Mouse (Mus musculus) embryonic facial prominence, embryonic 15.5 days (tissue): Measurements from ENCODE around the gene Alkbh1. TPM values are rescaled to one million over a fixed set of nuclear protein-coding genes. Genes with fewer than 3 reads are reported as not detected.

Experiments
- ATAC-seq: fragments of 200-750 bp; cut with Nextera tagmentation; 2 replicates; pipeline ENCODE4 v1.8.0; 2017; ENCODE audit warnings: low read depth, moderate TSS enrichment; ENCODE audit not compliant: insufficient number of reproducible peaks, low FRiP score, low TSS enrichment
- H3K27ac ChIP-seq: fragments of 300-500 bp; sonication (generic); replicated peaks from 2 replicates; pipeline ENCODE4 v1.5.1; 2015; ENCODE audit warnings: mild to moderate bottlenecking, inconsistent platforms
- H3K27me3 ChIP-seq: fragments of 300-500 bp; sonication (generic); 2 replicates; pipeline ENCODE4 v1.6.1; 2015; ENCODE audit warnings: inconsistent platforms
- H3K36me3 ChIP-seq: fragments of 300-500 bp; sonication (generic); 2 replicates; pipeline ENCODE4 v1.6.1; 2015; ENCODE audit warnings: mild to moderate bottlenecking, inconsistent platforms
- H3K4me1 ChIP-seq: fragments of 300-500 bp; sonication (generic); 2 replicates; pipeline ENCODE4 v1.6.1; 2015; ENCODE audit warnings: inconsistent platforms
- H3K4me2 ChIP-seq: fragments of 300-500 bp; sonication (generic); replicated peaks from 2 replicates; pipeline ENCODE4 v1.6.1; 2015; ENCODE audit warnings: mild to moderate bottlenecking, inconsistent platforms
- H3K4me3 ChIP-seq: fragments of 300-500 bp; sonication (generic); replicated peaks from 2 replicates; pipeline ENCODE4 v1.5.1; 2015; ENCODE audit warnings: mild to moderate bottlenecking, inconsistent platforms
- H3K9ac ChIP-seq: fragments of 300-500 bp; sonication (generic); 2 replicates; pipeline ENCODE4 v1.6.1; 2015; ENCODE audit warnings: inconsistent platforms
- H3K9me3 ChIP-seq: fragments of 300-500 bp; sonication (generic); replicated peaks from 2 replicates; pipeline ENCODE4 v1.6.1; 2016; ENCODE audit warnings: inconsistent platforms
- WGBS: fragments of 180-500 bp; shearing (Covaris S2); methylation state at CpG from one replicate; pipeline ENCODE4 v1.1.7; 2015; 5-methylcytosine and 5-hydroxymethylcytosine counted together
- polyA plus RNA-seq: library from polyadenylated mRNA; unstranded; fragments of >200 nt; fragmentation: Nextera tagmentation; extraction: Ambion mirVana; gene quantifications from 2 replicates; pipeline ENCODE4 v1.2.1, GENCODE M21; 2015

Gene Alkbh1
- polyA plus RNA-seq, 1 experiment from 2014 or later: 61.0 TPM

- Histone ChIP-seq H3K4me3 (no peak overlapping the region), H3K27me3 (no peaks in the 10 kb centered on the region), H3K4me2 (no peak overlapping the region), H3K9ac (no peak overlapping the region), H3K9me3 (no peaks in the 10 kb centered on the region), H3K36me3 (no peaks in the 10 kb centered on the region), H3K4me1 (no peaks in the 10 kb centered on the region), H3K27ac (no peak overlapping the region)
- ATAC-seq: no peak
- 34% methylated on average over 7 of the region's 7 CpGs for WGBS
These were observed 27.1 kb downstream of the Alkbh1 start for GRCm38 (mm10) chr12:87416690-87417089.

- no peaks in the 10 kb centered on the region for H3K9me3 ChIP-seq
- no peak overlapping the region for H3K9ac ChIP-seq
- no peaks in the 10 kb centered on the region for H3K36me3 ChIP-seq
- no peak overlapping the region for H3K4me3 ChIP-seq
- no peak for ATAC-seq
- no peak overlapping the region for H3K4me2 ChIP-seq
- H3K27me3 ChIP-seq: no peaks in the 10 kb centered on the region
- H3K27ac ChIP-seq: no peak overlapping the region
- 66% methylated on average over 4 of the region's 4 CpGs for WGBS
- no peaks in the 10 kb centered on the region for H3K4me1 ChIP-seq
These were observed 28.5 kb downstream of the Alkbh1 start for GRCm38 (mm10) chr12:87415358-87415757.

GRCm38 (mm10) chr12:87413179-87413790, 30.5 kb downstream of the Alkbh1 start:
- H3K4me1 ChIP-seq: no peaks in the 10 kb centered on the region
- ATAC-seq: no peak
- H3K36me3 ChIP-seq: no peaks in the 10 kb centered on the region
- 27% methylated on average over 4 of the region's 4 CpGs for WGBS
- no peak overlapping the region for H3K27ac ChIP-seq
- no peaks in the 10 kb centered on the region for H3K9me3 ChIP-seq
- H3K4me3 ChIP-seq: no peak overlapping the region
- no peak overlapping the region for H3K4me2 ChIP-seq
- no peaks in the 10 kb centered on the region for H3K27me3 ChIP-seq
- no peak overlapping the region for H3K9ac ChIP-seq

GRCm38 (mm10) chr12:87410999-87411398, 32.8 kb downstream of the Alkbh1 start:
- H3K27me3 ChIP-seq: no peaks in the 10 kb centered on the region
- H3K9me3 ChIP-seq: no peaks in the 10 kb centered on the region
- H3K9ac ChIP-seq: no peak overlapping the region
- H3K4me1 ChIP-seq: peaks cover 7% of the 10 kb centered on the region; the same call in 1 of the 2 replicates
- no peak overlapping the region for H3K27ac ChIP-seq
- 32% methylated on average over 7 of the region's 7 CpGs for WGBS
- ATAC-seq: no peak
- H3K4me2 ChIP-seq: no peak overlapping the region
- H3K36me3 ChIP-seq: no peaks in the 10 kb centered on the region
- H3K4me3 ChIP-seq: no peak overlapping the region

- Histone ChIP-seq H3K27ac (no peak overlapping the region), H3K36me3 (no peaks in the 10 kb centered on the region), H3K9me3 (no peaks in the 10 kb centered on the region), H3K4me1 (peaks cover 7% of the 10 kb centered on the region; the same call in 1 of the 2 replicates), H3K27me3 (no peaks in the 10 kb centered on the region), H3K9ac (no peak overlapping the region), H3K4me2 (no peak overlapping the region), H3K4me3 (no peak overlapping the region)
- ATAC-seq: no peak
- 79% methylated on average over 4 of the region's 4 CpGs for WGBS
These were observed 34.7 kb downstream of the Alkbh1 start for GRCm38 (mm10) chr12:87409123-87409522.

GRCm38 (mm10) chr12:87407869-87408605, 35.8 kb downstream of the Alkbh1 start:
- H3K4me2 ChIP-seq: peak overlapping the region; percentile 27
- H3K9me3 ChIP-seq: no peaks in the 10 kb centered on the region
- H3K4me1 ChIP-seq: peaks cover 7% of the 10 kb centered on the region; the same call in 1 of the 2 replicates
- H3K27ac ChIP-seq: no peak overlapping the region
- H3K27me3 ChIP-seq: no peaks in the 10 kb centered on the region
- no peaks in the 10 kb centered on the region for H3K36me3 ChIP-seq
- WGBS: 28% methylated on average over 21 of the region's 21 CpGs
- no peak overlapping the region for H3K9ac ChIP-seq
- no peak for ATAC-seq
- no peak overlapping the region for H3K4me3 ChIP-seq

GRCm38 (mm10) chr12:87405721-87406120, 38.1 kb downstream of the Alkbh1 start:
- H3K4me3 ChIP-seq: no peak overlapping the region
- 74% methylated on average over 3 of the region's 3 CpGs for WGBS
- peaks cover 7% of the 10 kb centered on the region; the same call in 1 of the 2 replicates for H3K4me1 ChIP-seq
- no peak overlapping the region for H3K27ac ChIP-seq
- no peak overlapping the region for H3K9ac ChIP-seq
- no peak overlapping the region for H3K4me2 ChIP-seq
- no peaks in the 10 kb centered on the region for H3K9me3 ChIP-seq
- no peaks in the 10 kb centered on the region for H3K27me3 ChIP-seq
- no peak for ATAC-seq
- H3K36me3 ChIP-seq: no peaks in the 10 kb centered on the region

- peaks cover 7% of the 10 kb centered on the region; the same call in 1 of the 2 replicates for H3K4me1 ChIP-seq
- 85% methylated on average over 4 of the region's 4 CpGs for WGBS
These were observed 38.7 kb downstream of the Alkbh1 start for GRCm38 (mm10) chr12:87405165-87405564.

GRCm38 (mm10) chr12:87401883-87402282, 41.9 kb downstream of the Alkbh1 start:
- no peaks in the 10 kb centered on the region for H3K4me1 ChIP-seq
- H3K4me3 ChIP-seq: no peak overlapping the region
- no peaks in the 10 kb centered on the region for H3K9me3 ChIP-seq
- H3K9ac ChIP-seq: no peak overlapping the region
- H3K4me2 ChIP-seq: no peak overlapping the region
- ATAC-seq: no peak
- no peaks in the 10 kb centered on the region for H3K36me3 ChIP-seq
- no peak overlapping the region for H3K27ac ChIP-seq
- no peaks in the 10 kb centered on the region for H3K27me3 ChIP-seq
- 40% methylated on average over 6 of the region's 6 CpGs for WGBS

More at GRCm38 (mm10) chr12:87405165-87405564, 38.7 kb downstream of the Alkbh1 start:
- Histone ChIP-seq H3K9me3 (no peaks in the 10 kb centered on the region), H3K27me3 (no peaks in the 10 kb centered on the region), H3K27ac (no peak overlapping the region), H3K36me3 (no peaks in the 10 kb centered on the region), H3K4me3 (no peak overlapping the region), H3K9ac (no peak overlapping the region), H3K4me2 (no peak overlapping the region)
- no peak for ATAC-seq

- Histone ChIP-seq H3K36me3 (no peaks in the 10 kb centered on the region), H3K9ac (no peak overlapping the region), H3K27ac (no peak overlapping the region), H3K4me3 (no peak overlapping the region), H3K9me3 (no peaks in the 10 kb centered on the region), H3K4me1 (no peaks in the 10 kb centered on the region), H3K4me2 (no peak overlapping the region), H3K27me3 (no peaks in the 10 kb centered on the region)
- no peak for ATAC-seq
- WGBS: 75% methylated on average over 10 of the region's 10 CpGs
These were observed 44.5 kb downstream of the Alkbh1 start for GRCm38 (mm10) chr12:87399119-87399819.

GRCm38 (mm10) chr12:87397811-87398417, 45.9 kb downstream of the Alkbh1 start:
- H3K9ac ChIP-seq: no peak overlapping the region
- no peaks in the 10 kb centered on the region for H3K9me3 ChIP-seq
- no peaks in the 10 kb centered on the region for H3K36me3 ChIP-seq
- H3K4me3 ChIP-seq: no peak overlapping the region
- no peaks in the 10 kb centered on the region for H3K27me3 ChIP-seq
- no peaks in the 10 kb centered on the region for H3K4me1 ChIP-seq
- no peak overlapping the region for H3K4me2 ChIP-seq
- ATAC-seq: no peak
- H3K27ac ChIP-seq: no peak overlapping the region
- 68% methylated on average over 4 of the region's 4 CpGs for WGBS
